Mouse (Mus musculus) neural tube, embryonic 13.5 days (tissue): ENCODE measurements around the gene Ccdc8. TPM values are rescaled to one million over a fixed set of nuclear protein-coding genes. Genes with fewer than 3 reads are reported as not detected.

ENCODE experiments used
- ATAC-seq: fragments of 200-750 bp; cut with Nextera tagmentation; 2 replicates; pipeline ENCODE4 v1.8.0; 2017; ENCODE audit warnings: low read depth, mild to moderate bottlenecking, moderate TSS enrichment, moderate library complexity
- H3K27ac ChIP-seq: fragments of 300-500 bp; sonication (generic); replicated peaks from 2 replicates; pipeline ENCODE4 v1.5.1; 2015; ENCODE audit warnings: moderate library complexity, mild to moderate bottlenecking, inconsistent platforms
- H3K27me3 ChIP-seq: fragments of 300-500 bp; sonication (generic); 2 replicates; pipeline ENCODE4 v1.6.1; 2015; ENCODE audit warnings: mild to moderate bottlenecking, inconsistent platforms
- H3K36me3 ChIP-seq: fragments of 300-500 bp; sonication (generic); 2 replicates; pipeline ENCODE4 v1.6.1; 2015; ENCODE audit warnings: mild to moderate bottlenecking, inconsistent platforms
- H3K4me1 ChIP-seq: fragments of 300-500 bp; sonication (generic); replicated peaks from 2 replicates; pipeline ENCODE4 v1.6.1; 2015; ENCODE audit warnings: inconsistent platforms
- H3K4me2 ChIP-seq: fragments of 300-500 bp; sonication (generic); 2 replicates; pipeline ENCODE4 v1.6.1; 2015; ENCODE audit warnings: inconsistent platforms, mild to moderate bottlenecking, moderate library complexity
- H3K4me3 ChIP-seq: fragments of 300-500 bp; sonication (generic); 2 replicates; pipeline ENCODE4 v1.5.1; 2015; ENCODE audit warnings: mild to moderate bottlenecking, inconsistent platforms
- H3K9ac ChIP-seq: fragments of 300-500 bp; sonication (generic); 2 replicates; pipeline ENCODE4 v1.6.1; 2015; ENCODE audit warnings: moderate library complexity, mild to moderate bottlenecking, inconsistent platforms
- H3K9me3 ChIP-seq: fragments of 300-500 bp; sonication (generic); 2 replicates; pipeline ENCODE4 v1.6.1; 2016; ENCODE audit warnings: inconsistent platforms
- WGBS: fragments of 180-500 bp; shearing (Covaris S2); methylation state at CpG from one replicate; pipeline ENCODE4 v1.1.7; 2015; 5-methylcytosine and 5-hydroxymethylcytosine counted together
- polyA plus RNA-seq: library from polyadenylated mRNA; unstranded; fragments of >200 nt; fragmentation: Nextera tagmentation; extraction: Ambion mirVana; gene quantifications from 2 replicates; pipeline ENCODE4 v1.2.1, GENCODE M21; 2015

Gene Ccdc8
- polyA plus RNA-seq, 1 experiment from 2014 or later, result 6.6 TPM

- no peak overlapping the region for H3K4me3 ChIP-seq
- H3K9me3 ChIP-seq, result no peaks in the 10 kb centered on the region
- WGBS, result 12% methylated on average over 7 of the region's 7 CpGs
- ATAC-seq, result peak; percentile 69
- 0 out of 2 replicates have a peak, but pooled peaks cover 2% of the 10 kb centered on the region for H3K4me1 ChIP-seq
- no peak overlapping the region for H3K27ac ChIP-seq
- no peaks in the 10 kb centered on the region for H3K27me3 ChIP-seq
- H3K9ac ChIP-seq, result no peak overlapping the region
- no peak overlapping the region for H3K4me2 ChIP-seq
- peaks cover 42% of the 10 kb centered on the region for H3K36me3 ChIP-seq
Observed at GRCm38 (mm10) chr7:17002375-17003195, 10.1 kb downstream of the Ccdc8 start.

DNA sequence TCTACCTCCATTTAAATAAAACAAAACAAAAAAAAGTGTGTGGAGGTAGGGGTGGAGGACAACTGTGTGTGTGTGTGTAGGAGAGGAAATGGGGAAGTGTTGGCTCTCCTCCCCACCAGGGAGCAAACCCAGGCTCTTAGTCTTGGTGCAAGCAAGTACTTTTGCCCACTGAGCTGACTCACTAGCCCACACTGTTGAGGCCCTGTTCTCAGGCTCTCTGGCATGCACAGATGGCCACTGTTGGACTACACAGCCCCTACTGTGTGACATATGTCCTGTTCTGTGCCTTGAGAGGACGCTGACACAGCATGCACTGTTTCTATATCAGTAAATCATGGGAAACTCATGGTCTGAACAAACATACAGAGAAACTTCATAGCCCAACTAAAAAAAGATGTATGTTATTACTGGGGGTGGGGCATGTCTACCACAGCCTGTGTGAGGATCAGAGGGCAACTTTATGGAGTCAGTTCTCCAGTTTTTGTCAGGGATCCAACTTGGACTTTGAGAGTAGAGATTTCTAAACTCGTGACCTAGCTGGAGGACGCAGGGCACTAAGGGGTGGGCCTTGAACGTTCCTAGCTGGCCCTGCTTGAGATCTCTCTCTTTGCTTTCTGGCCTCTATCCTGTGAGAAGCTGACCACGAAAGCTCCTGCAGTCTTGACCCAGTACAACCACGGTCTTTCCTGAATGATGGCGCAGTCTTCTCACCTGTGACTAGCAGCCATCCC is 10.9 kb downstream of the Ccdc8 start:
- Histone ChIP-seq H3K36me3 (peaks cover 50% of the 10 kb centered on the region), H3K4me2 (no peak overlapping the region), H3K4me1 (no peaks in the 10 kb centered on the region), H3K27me3 (no peaks in the 10 kb centered on the region), H3K9ac (no peak overlapping the region), H3K27ac (no peak overlapping the region), H3K4me3 (no peak overlapping the region), H3K9me3 (no peaks in the 10 kb centered on the region)
- no peak for ATAC-seq
- WGBS, result 80% methylated on average over 7 of the region's 7 CpGs

DNA sequence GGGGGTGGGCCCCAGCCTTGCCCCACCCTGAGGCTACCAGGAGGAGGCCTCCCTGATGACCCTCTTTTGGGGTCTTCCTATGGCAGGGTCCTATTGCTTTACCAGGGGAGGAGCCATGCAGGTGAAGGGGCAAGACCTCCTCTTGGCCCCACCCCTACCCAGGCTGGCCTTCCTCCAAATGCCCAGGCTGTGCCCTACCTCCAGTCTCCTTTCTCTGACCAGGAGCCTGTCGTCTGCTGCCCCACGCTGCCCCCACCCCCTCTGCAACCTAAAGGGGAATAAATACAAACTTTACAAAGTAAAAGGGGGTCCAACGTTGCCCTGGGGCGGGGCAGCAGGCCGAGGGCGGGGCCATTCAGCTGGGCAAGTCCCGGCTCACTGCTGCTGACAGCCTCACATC is 12.2 kb downstream of the Ccdc8 start:
- H3K27me3 ChIP-seq, result no peaks in the 10 kb centered on the region
- H3K36me3 ChIP-seq, result peaks cover 64% of the 10 kb centered on the region
- no peaks in the 10 kb centered on the region for H3K9me3 ChIP-seq
- no peak overlapping the region for H3K4me2 ChIP-seq
- 89% methylated on average over 7 of the region's 7 CpGs for WGBS
- no peak overlapping the region for H3K9ac ChIP-seq
- ATAC-seq, result no peak
- no peaks in the 10 kb centered on the region for H3K4me1 ChIP-seq
- no peak overlapping the region for H3K4me3 ChIP-seq
- H3K27ac ChIP-seq, result no peak overlapping the region

DNA sequence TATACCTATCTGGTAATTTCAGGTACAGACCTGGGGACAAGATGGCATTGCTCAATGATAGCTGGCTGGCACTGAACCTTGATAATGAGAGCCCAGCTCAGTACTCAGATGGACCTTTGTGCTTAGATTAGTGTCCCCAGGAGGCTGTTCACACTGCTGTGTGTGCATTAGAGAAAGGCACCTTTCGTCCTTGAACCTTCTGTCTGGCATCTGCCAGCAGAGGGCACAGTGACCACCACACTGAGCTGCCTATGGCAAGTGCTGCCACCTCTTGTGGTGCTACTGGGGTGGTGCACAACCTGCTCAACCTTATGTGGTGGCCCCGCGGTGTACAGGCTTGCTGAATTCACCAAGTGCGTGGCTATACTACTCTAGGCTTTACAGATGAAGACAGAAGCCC is 14.8 kb downstream of the Ccdc8 start:
- Histone ChIP-seq H3K27ac (no peak overlapping the region), H3K9ac (no peak overlapping the region), H3K4me2 (no peak overlapping the region), H3K4me1 (no peaks in the 10 kb centered on the region), H3K27me3 (no peaks in the 10 kb centered on the region), H3K9me3 (no peaks in the 10 kb centered on the region), H3K4me3 (no peak overlapping the region), H3K36me3 (peaks cover 90% of the 10 kb centered on the region)
- 83% methylated on average over 4 of the region's 4 CpGs for WGBS
- ATAC-seq, result no peak

DNA sequence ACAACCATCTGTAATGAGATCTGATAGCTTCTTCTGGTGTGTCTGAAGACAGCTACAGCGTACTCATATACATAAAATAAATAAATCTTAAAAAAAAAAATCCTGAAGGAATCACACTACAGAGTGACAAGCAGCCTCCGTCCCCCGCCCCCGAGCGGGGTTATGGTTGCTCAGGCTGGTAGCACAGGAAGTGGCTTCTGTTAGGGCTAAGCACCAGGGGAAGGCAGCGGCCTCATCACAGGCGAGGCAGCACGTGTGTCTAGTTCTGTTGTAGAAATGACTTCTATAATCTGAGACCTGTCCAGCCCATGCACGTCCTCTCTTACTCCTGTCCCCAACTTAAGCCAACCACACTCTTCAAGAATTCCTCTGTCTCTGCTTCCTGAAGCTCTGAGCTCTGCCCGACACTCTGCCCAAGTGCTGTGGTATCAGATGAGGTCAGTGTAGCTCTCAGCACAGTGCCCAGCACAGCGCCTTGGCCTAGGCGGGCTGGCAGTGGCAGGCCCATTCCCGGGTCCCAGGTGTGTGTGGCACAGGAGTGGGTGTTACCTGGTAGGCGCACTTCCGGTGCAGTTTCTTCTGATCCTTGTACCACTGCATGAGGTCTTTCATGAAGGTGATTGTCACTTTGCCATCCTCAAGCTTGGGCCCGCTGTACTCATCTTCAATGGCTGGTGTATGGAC is 17.0 kb downstream of the Ccdc8 start:
- Histone ChIP-seq H3K9me3 (no peaks in the 10 kb centered on the region), H3K27me3 (no peaks in the 10 kb centered on the region), H3K4me2 (no peak overlapping the region), H3K4me1 (no peaks in the 10 kb centered on the region), H3K4me3 (no peak overlapping the region), H3K27ac (no peak overlapping the region), H3K36me3 (peaks cover 100% of the 10 kb centered on the region), H3K9ac (no peak overlapping the region)
- 94% methylated on average over 16 of the region's 16 CpGs for WGBS
- no peak for ATAC-seq

DNA sequence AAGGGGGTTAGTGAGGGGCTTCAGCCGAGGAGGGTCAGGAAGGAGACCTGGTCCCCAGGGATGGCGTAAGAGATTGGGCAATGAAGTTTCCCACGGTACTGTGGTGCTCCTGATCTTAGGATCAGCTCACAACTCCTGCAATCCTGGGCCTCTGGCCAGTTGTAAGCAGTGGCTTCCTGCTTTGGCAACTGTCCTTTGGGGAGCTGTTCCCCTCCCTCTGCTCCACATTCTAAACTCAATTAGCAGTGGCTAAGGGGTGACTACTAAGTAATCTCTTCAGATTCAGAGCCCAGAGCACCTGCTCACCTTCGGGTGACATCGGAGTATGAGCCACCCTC is 17.5 kb downstream of the Ccdc8 start:
- Histone ChIP-seq H3K4me1 (no peaks in the 10 kb centered on the region), H3K9ac (no peak overlapping the region), H3K9me3 (no peaks in the 10 kb centered on the region), H3K27ac (no peak overlapping the region), H3K4me2 (no peak overlapping the region), H3K4me3 (no peak overlapping the region), H3K27me3 (no peaks in the 10 kb centered on the region), H3K36me3 (peaks cover 100% of the 10 kb centered on the region)
- 93% methylated on average over 5 of the region's 5 CpGs for WGBS
- ATAC-seq, result no peak

GRCm38 (mm10) chr7:17011909-17012590 is 19.5 kb downstream of the Ccdc8 start:
- WGBS, result 92% methylated on average over 7 of the region's 7 CpGs
- Histone ChIP-seq H3K9me3 (no peaks in the 10 kb centered on the region), H3K4me1 (peaks cover 4% of the 10 kb centered on the region), H3K27me3 (no peaks in the 10 kb centered on the region), H3K4me3 (no peak overlapping the region), H3K4me2 (no peak overlapping the region), H3K36me3 (peaks cover 100% of the 10 kb centered on the region), H3K27ac (no peak overlapping the region), H3K9ac (no peak overlapping the region)
- ATAC-seq, result no peak

DNA sequence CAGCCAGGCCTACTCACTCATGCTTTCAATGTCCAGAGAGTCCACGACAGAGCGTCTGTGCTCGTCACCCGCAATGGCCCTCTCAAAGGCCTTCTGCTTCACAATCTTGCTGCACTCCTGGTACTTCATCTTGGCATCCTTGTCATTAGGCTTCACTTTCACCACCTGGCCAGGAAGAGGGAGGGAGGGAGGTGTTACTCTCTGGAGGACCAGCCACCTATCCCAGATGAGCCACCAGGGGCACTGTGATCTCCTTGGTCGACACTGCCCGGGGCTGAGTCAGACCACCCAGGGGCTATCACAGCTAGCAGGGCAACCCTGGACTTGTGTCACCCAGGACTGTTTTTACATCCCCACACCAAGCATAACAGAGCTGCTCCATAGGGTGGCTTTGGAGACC is 22.9 kb downstream of the Ccdc8 start:
- WGBS, result 88% methylated on average over 6 of the region's 6 CpGs
- Histone ChIP-seq H3K4me1 (peaks cover 9% of the 10 kb centered on the region), H3K9ac (no peak overlapping the region), H3K9me3 (no peaks in the 10 kb centered on the region), H3K27me3 (no peaks in the 10 kb centered on the region), H3K4me2 (no peak overlapping the region), H3K36me3 (peaks cover 92% of the 10 kb centered on the region), H3K27ac (no peak overlapping the region), H3K4me3 (no peak overlapping the region)
- no peak for ATAC-seq

- Histone ChIP-seq H3K4me2 (no peak overlapping the region), H3K9ac (no peak overlapping the region), H3K27me3 (no peaks in the 10 kb centered on the region), H3K27ac (no peak overlapping the region), H3K4me1 (peaks cover 9% of the 10 kb centered on the region), H3K36me3 (peaks cover 92% of the 10 kb centered on the region), H3K9me3 (no peaks in the 10 kb centered on the region), H3K4me3 (no peak overlapping the region)
- peak; percentile 44; the same call in 1 of the 2 replicates for ATAC-seq
- 83% methylated on average over 1 of the region's 1 CpGs for WGBS
Observed at GRCm38 (mm10) chr7:17017036-17017435, 24.5 kb downstream of the Ccdc8 start.

GRCm38 (mm10) chr7:17017921-17018320 is 25.4 kb downstream of the Ccdc8 start:
- H3K36me3 ChIP-seq, result peaks cover 90% of the 10 kb centered on the region
- no peak overlapping the region for H3K9ac ChIP-seq
- no peak overlapping the region for H3K27ac ChIP-seq
- no peak for ATAC-seq
- H3K9me3 ChIP-seq, result no peaks in the 10 kb centered on the region
- no peak overlapping the region for H3K4me2 ChIP-seq
- H3K4me3 ChIP-seq, result no peak overlapping the region
- H3K27me3 ChIP-seq, result no peaks in the 10 kb centered on the region
- peaks cover 9% of the 10 kb centered on the region for H3K4me1 ChIP-seq
- 90% methylated on average over 2 of the region's 2 CpGs for WGBS

- Histone ChIP-seq H3K9me3 (no peaks in the 10 kb centered on the region), H3K27me3 (no peaks in the 10 kb centered on the region), H3K4me2 (no peak overlapping the region), H3K36me3 (peaks cover 86% of the 10 kb centered on the region), H3K4me3 (no peak overlapping the region), H3K9ac (no peak overlapping the region), H3K27ac (no peak overlapping the region), H3K4me1 (peaks cover 16% of the 10 kb centered on the region)
- 88% methylated on average over 7 of the region's 7 CpGs for WGBS
- no peak for ATAC-seq
Observed at GRCm38 (mm10) chr7:17019426-17020166, 27.1 kb downstream of the Ccdc8 start.
